Mouse (Mus musculus) testis, postnatal 10 days (tissue): ENCODE data around the gene Cnn2.

ENCODE experiments used
- DNase-seq: peaks from one replicate; pipeline ENCODE4 v3.0.0; 2021; ENCODE audit warnings: low spot score

The Cnn2 gene

DNA sequence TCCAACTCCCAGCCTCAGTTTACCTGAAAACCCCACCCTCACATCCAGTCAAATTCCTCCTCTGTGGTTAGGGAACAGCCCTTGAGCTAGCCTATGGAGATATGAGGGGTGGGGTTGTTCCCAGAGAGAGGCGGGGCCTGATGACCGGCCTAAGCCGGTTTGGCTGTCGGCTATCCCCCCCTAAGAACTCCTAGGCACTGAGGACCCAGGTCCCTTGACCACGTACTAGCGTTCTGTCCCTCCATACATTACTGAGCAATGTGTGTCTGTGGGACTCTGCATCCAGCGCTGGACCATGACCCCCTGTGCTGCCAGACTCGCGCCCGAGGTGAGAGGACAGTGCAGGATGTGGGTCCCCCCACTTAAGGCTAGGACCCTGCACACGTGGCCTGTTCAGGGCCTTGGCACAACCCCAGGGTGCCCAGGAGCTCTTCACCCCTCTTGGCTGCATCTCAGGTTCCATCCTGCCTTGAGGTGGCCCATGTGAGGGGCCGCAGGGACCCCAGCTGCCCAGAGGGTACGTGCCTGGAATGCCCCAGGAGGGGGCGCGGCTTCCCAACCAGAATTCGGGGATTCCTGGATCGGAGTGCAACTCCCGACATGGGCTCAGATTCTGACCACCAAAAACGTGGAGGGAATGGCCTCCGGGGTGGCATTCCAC is 31.2 kb downstream of the Cnn2 start:
- DNase-seq: no peak

DNA sequence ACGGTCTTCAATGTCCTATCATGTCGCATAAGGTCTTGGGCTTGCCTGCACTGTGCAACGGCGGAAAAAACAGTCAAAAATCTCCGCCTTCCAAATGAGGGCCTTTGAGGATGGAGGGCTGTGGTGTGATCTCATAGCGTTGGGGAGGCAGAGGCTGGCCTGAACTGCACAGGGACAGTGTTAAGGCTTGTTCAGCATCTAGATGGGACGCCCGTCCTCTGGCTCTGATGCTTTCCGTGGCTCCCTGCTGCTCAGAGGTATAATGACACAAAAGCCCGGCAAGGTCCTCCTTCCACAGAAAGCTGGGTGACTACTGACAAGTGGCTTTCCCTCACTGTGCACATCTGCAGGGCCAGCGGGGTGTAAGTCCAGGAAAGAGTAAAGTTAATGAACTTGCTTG is 31.8 kb downstream of the Cnn2 start:
- DNase-seq: no peak

DNA sequence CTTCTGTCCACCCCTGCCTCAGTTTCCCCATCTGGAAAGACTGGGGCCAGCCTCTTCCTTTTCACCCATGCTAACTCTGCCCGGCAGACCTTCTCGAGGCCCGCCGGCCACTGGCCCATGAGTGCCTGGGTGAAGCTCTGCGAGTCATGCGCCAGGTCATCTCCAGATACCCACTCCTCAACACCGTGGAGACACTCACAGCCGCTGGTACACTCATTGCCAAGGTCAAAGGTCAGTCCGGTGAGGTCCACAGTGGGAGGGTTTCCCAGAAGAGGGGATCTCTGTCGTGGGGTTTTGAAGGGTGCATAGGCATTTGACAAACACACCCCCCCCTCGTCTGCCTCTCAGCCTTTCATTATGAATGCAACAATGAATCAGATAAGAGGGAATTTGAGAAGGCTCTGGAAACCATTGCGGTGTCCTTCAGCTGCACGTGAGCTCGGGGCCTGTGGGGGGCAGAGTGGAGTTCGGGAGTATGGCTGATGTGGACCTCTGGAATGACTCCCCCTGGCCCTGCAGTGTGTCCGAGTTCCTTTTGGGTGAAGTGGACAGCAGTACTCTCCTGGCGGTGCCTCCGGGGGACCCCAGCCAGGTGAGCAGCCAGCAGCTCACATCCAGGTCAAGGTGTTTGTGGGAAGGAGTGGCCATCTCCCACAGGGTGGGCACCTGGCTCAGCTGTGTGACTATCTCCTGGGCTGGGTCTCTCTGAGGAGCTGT is 32.4 kb downstream of the Cnn2 start:
- DNase-seq: no peak

DNA sequence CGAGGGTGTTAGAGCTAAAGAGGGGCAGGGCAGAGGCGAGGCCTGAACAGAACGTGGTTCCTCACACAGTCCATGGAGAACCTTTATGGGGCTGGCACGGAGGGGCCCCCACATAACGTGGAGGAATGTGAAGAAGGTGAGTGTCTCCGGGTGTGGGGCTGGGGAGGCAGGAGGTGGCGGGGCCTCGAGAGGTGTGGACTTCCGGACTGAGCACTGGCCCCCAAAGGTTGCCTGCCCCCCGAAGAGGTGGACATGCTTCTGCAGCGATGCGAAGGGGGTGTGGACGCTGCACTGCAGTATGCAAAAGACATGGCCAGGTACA is 32.9 kb downstream of the Cnn2 start:
- DNase-seq: no peak

DNA sequence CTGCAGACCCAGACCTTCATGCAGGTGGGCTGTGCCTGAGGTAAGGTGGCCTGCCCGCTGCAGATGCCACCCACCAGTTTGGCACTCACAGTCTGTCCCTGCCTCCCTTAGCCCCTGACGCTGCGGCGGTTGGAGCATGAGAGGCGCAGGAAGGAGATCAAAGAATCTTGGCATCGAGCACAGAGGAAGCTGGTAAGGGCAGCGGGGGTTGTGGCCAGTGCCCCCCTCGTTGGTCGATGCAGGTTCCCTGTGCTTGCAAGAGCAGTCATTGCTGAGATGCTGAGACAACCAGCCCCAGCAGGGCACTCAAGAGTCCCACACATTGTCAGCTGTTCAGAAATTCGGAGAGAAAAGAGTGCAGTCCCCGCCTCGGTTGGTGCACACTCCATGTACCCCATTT is 33.8 kb downstream of the Cnn2 start:
- DNase-seq: no peak

DNA sequence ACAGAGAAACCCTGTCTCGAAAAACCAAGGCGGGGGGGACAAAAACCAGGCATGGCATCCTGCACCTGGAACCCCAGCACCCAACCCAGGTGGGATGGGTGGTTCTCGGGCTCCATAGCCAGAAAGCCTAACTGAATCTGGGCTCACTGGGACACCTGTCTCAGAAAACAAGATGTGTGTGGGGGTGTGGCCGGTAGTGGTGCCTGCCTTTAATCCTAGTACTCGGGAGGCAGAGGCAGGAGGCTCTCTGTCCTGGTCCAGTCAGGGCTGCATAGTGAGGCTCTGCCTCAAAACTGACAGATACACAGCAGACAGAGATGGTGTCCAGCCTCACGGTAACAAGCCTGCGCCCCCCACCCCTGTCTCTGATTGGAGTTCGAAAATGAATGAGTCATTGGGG is 34.4 kb downstream of the Cnn2 start:
- DNase-seq: no peak

DNA sequence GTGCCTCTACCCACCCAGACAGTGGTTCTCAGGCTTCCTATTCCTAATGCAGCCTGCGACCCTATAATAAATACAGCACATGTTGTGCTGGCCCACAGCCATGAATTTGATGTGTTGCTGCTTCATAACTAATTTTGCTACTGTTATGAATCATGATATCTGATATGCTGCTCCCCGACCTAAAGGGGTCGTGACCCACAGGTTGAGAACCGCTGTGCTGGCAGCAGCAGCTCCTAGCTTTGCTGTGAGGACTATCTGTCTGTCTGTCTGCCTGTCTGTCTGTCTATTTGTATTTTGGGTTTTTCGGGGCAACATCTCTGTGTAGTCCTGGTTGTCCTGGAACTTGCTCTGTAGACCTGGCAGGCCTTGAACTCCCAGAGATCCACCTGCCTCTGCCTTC is 35.4 kb downstream of the Cnn2 start:
- DNase-seq: no peak

DNA sequence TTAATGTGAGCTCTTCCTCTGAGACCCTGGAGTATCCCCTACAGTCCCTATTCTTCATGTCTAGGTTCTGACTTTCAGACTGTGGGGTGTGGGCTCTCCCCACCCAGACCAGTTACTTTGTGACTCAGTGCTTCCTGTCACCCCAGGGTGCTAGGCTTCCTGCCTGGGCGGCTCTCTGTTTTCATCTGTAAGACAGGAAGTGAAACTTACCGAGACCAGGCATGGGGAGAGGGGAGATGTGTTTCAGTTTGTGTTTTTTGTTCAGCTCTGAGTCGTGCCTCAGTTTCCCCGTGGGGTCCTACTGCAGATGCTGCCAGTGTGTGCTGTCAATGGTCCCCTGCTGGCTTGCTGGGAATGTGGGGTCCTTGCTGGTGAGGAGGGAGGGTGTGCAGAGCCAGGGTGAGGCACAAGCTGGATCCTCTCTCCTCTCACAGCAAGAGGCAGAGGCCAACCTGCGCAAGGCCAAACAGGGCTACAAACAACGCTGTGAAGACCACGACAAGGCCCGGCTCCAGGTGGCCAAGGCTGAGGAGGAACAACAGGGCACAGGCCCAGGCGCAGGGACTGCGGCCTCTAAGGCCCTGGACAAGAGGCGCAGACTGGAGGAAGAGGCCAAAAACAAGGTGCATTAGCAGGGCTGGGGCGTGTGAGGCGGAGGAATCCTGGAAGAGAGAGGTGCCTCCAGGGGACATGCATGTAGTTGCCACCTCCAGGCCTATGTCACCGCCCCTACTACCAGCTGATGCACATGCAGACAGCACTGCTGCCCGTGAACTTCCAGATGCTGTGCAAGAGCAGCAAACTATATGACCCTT is 36.1 kb downstream of the Cnn2 start:
- DNase-seq: no peak

DNA sequence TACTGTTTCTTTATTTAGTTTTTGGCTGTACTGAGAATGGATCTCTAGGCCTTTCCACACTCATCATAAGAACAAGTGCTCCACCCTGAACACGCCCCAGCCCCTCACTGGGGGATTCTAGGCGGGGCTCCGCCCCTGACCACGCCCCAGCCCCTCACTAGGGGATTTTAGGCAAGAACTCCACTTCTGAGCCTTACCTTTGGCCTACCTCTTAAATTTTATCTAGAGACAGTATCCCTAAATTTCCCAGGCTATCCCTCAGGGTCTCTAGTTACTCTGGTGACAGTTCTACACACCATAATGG is 36.6 kb downstream of the Cnn2 start:
- no peak for DNase-seq

DNA sequence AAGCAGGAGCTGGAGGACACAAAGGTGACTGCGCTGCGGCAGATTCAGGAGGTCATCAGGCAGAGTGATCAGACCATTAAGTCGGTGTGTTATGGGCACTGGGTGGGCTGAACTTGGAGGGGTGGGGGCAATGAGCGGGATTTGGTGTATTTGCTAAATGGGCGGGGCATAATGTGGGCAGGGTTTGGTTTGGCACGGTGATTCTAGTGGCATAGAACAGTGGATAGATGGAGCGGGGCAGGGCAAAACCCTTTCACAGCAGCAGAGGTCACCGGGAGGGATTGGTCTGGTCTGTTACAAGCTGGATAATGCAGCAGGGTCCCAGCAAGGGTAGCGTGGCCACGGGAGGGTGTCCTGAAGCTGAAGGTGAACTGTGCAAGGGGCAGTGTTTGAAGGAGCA is 37.1 kb downstream of the Cnn2 start:
- no peak for DNase-seq

DNA sequence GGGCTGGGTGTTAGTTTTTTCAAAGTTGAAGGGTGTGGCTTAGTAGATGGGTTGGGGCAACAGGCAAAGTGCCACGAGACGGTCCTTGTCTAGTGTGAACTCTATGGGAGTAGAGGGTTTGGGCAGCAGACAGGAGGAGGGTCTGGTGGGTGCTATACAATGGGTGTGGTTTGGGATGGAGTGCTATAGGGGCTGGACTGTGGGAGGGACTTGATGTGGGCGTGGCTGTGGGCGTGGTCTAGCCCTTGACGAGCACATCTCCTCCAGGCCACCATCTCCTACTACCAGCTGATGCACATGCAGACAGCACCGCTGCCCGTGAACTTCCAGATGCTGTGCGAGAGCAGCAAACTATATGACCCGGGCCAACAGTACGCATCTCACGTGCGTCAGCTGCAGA is 37.5 kb downstream of the Cnn2 start:
- DNase-seq: peak; percentile 75

DNA sequence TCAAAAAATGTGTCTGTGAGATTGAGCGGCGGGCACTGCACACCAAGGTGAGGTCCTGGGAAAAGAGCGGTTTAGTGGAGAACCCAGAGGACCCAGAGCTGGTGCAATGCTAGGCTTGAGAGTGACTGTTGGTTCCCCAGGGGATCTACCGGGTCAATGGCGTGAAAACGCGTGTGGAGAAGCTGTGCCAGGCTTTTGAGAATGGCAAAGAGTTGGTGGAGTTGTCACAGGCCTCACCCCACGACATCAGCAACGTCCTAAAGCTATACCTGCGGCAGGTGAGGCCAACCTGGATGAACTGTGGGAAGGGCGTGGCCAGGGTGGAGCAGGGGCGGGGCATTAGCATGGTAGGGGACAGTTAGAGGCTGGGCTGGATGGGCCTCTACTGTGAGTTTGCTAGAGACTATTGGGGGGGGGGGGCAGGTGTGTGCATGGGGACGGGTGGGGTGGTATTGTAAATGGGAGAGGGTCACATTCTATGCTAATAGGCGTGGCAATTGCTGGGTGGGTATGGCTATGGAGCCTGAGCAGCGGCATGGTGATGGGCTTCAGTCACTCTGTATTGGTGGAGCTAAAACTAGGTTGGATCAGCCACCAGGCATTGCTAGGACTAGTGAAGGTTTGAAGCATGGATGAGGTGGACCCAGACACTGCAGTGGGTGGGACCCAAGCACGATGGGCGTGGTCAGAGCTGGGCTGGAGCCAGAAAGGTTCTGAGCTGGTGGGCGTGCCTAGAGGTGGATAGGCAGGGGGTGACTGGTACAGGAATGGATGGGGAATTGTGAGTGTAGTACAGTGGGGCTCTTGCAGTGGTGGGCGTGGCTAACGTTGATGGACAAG is 39.5 kb downstream of the Cnn2 start:
- no peak for DNase-seq

DNA sequence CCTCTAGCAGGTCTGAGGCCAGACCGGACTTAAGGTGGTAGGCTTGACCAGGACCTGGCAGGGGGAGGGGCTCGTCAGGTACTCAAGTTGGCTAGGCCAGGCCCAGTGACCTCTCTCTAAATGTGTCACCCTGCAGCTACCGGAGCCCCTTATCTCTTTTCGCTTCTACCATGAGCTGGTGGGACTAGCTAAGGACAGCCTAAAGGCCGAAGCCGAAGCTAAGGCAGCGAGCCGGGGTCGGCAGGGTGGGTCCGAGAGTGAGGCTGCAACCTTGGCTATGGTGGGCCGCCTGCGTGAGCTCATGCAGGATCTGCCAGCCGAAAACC is 40.1 kb downstream of the Cnn2 start:
- no peak for DNase-seq

DNA sequence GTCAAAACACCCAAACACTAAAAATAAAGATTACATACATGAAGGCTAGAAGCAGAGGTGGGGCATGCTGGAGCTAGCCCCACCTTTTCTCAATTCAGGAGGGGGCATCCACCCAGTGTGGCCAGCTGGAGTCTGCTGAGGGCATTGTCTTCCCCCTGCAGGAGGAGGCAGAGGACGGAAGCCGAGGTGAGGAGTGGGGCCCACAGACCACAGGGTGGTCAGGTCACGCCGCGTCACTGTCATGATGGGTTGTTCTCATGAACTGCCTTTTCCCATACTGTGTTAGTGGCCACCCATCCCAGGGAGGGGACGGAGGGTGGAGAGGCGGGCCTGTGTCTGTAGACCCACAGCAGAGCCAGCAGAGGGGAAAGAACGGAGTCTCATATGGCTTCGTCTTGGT is 41.8 kb downstream of the Cnn2 start:
- no peak for DNase-seq

DNA sequence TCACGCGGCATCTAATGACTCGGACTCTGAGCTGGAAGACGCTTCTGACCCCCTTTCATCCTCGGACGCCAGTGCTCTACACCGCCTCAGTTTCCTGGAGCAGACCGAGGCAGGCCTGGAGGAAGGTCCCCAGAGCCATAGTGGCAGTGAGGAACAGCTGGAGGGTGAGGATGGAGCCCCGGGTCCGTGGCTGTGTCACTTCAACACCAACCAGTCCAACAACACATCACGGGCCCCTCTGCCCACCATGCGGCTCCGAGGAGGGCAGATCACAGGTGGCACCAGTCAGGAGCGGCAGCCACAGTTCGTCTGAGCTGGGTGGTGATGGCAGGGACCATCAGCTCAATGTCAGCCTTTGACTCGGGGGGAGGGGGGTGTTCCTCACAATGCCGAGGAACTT is 42.4 kb downstream of the Cnn2 start:
- DNase-seq: no peak

DNA sequence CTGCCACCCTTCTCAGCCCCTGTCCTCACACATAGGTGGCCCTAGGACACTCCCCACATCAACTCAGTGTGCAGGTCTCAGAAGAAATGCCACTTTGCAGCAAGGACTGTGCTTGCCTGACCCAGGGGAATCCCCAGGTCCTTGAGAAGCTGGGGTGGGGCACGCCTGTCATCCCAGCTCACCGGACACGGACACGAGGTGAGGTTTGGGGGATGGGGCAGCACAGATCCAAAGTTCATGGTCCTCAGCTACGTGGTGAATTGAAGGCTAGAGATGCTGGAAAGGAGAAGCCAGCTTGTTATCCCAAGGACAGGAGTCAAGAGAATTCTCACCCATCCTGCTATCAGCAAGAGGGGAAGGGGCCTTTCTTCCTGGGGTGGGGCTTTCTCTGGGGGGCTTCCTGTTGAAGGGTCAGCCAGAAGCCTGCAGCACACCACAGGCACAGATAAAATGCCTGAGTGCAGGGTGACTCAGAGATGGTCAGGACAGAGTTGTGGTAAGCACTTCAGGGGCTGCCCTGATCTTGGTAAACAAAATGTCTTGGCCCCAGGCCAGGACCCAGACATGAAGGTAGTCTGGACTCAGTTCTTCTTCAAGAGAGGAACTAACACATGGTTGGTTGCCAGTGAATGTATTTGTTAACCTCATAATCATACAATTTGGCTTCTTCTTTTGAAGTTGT is 44.6 kb downstream of the Cnn2 start:
- peak; percentile 73 for DNase-seq

DNA sequence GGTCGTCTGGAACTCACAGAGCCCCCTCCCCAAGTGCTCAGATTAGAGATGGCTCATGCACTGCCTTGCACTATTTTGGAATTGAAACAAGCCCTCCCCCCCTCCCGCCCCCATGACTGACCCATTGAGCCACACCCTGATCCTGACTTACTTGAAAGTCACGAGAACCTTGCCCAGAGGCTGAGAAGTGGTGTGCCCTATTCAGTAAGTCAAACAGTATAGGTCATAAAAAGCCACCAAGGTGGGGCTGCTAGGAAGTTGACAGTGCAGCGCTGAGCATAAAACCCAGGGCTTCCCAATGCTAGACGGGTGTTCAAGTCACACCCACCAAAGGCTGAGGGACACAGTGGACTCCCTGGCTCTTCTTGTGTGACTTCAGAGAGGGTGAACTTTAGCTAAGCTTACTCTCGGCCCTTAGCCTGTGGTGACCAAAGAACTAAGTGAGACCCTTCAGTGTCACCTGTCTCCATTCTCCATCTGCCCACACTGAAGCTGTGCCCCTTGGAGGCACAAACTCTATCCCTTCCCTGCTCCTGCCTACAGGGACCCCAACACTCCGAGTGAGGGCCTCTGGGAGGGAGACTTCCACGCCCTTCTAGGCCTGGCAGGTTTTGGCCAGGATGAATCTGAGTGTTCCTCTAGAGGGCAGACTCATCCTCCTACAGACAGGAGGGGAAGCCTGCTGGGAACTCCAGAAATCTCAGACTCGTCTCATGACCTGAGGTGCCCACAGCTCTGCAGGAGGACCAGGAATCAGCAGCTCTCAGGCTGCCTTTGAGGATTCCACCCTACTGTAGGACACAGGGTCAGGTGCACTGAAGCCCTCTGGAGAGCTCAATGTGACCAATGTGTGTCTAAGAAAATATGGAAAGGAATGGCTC is 45.4 kb downstream of the Cnn2 start:
- peak; percentile 55 for DNase-seq

DNA sequence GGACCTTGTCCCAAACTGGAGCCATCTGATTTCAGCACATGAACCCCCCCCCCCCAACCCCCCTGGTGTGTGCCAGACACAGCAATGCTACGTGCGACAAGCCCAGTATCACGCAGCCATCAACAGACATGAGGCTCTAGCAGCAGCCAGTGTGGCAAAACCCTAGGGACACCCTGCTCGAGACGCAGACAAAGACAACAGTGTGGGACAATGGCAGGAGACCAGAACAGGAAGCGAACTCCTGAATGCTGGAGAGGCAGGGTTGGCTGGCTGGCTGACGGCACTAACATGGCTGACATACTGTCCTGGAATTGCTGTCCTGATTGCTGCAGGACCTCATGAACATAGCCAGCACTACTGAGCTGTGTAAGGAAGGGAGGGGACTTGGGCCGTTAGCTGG is 46.8 kb downstream of the Cnn2 start:
- DNase-seq: no peak

DNA sequence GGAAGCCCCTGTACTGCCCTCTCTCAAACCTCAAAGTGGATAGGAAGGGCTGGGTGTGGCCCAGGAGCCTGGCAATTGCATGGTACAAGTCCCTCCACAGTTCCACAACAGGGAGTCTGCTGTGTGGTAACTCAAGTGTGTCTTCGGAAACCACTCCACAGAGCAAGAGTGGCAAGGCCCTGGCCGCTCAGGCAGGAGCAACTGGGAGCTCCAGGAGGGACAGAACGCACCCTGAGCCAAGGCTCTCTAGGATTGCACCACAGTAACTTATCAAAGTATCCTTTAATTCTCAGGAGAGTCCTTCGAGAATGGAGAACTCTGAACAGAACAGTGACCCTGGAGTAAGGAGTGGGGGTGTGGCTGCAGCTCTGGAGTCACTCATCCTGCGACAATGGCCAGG is 47.3 kb downstream of the Cnn2 start:
- no peak for DNase-seq

DNA sequence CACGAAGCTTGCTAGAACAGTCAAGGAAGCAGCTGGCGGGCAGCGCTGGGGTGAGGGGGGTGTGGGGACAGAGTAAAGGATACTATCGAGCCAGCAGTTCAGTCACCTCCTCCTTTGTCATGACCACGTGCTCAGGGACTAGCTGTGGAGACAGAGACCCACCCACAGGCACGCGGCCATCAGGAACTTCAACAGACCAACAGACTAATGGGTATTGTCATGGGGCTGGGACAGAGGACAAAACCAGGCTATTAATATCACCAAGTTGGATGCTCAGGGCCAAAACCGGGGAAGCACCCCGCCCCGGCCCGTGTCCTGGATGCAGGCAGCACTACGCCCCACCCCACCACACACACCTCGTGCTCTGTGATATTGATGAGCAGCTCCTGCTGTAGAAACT is 48.4 kb downstream of the Cnn2 start:
- DNase-seq: no peak

DNA sequence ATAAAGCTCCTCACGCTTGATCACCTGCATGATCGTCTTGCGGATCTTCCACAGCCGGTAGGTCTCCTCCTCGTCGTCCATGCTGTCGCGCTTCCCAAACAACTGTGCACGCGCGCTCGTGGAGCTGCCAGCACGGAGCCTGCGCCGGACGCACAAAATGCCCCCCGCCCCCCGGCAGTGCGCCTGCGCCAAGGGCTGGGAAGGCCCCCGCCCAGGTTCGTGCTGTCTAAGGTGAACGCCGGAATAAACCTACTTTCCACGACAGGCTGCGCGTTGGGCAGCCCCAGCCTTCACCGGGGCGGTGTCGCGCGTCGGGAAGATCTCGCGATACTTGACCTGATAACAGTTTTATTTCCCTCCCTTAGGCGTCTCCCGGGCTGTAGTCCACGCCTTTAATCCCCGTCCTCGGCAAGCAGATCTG is 51.2 kb downstream of the Cnn2 start, which contains the start of gene Polr2e:
Polr2e (minus strand) TSS at position 237 of the 421 bp plus-strand sequence.
- DNase-seq: peak; percentile 96
